Mouse (Mus musculus): ENCODE data around the gene Plppr3.
A peak's percentile ranks its signal among the peaks of the same experiment; 100 is the strongest.

The Plppr3 gene

GRCm38 (mm10) chr10:79852827-79853226 lies 21.6 kb downstream of the Plppr3 start:
- DNase-seq (ENCODE audit: low read depth, low spot score), result no peak

DNA sequence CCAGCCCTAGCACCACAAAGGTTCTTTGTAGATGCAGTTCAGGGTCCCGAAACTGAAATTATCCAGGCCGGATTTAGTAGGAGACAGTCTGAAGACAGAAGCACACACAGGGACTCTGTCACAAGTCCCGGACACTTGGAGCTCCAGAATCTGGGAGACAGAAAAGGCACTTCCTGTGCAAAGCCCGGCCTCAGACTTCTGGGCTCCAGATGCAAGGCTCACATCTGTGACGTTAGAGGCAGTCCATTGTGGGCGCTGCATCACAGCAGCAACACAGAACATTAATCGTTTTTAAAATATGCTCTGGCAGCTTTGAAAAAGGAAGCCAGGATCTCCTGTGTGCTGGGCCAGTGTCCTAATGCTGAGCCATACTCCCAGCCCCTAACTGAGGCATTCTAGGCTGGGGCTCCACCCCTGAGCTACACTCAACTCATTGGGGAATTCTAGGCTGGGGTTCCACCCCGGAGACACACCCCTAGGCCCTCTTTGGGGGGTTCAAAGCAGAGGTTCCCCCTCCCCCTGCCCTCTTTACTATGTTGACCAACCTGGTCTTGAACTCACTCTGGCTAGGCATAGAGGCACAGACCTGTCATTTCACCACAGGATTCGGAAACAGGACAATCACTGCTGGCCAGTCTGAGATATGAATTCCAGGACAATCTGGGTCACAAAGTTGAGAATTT lies 22.2 kb downstream of the Plppr3 start:
- DNase-seq (ENCODE audit: low read depth, low spot score), result peak; percentile 73

DNA sequence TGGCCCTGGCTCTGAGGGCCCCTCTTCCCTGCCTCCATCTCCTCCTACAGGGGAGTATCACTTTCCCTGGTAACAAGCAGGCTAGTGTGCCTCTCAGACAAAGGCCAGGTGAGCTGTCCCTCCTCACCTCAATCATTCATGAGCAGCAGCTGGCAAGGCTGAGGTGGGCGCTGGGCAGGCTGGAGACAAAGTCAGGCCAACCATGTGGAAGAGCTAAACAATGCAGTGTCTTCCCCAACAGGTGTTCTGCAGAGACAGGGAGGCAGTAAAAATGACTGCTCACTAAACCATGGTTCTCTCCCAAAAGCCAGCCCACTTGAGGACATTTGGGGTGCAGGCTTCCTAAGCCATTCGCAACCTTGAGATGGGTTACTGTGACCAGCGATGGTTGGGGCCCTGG lies 22.8 kb downstream of the Plppr3 start:
- no peak for DNase-seq (ENCODE audit: low read depth, low spot score)

- no peak for DNase-seq (ENCODE audit: low read depth, low spot score)
These were observed 24.3 kb downstream of the Plppr3 start for GRCm38 (mm10) chr10:79849941-79850628.

- DNase-seq (ENCODE audit: low read depth, low spot score), result no peak
These were observed 27.9 kb downstream of the Plppr3 start for GRCm38 (mm10) chr10:79846553-79846952.

GRCm38 (mm10) chr10:79843476-79843875 lies 31.0 kb downstream of the Plppr3 start:
- peak; percentile 36 for DNase-seq (ENCODE audit: low read depth, low spot score)

- DNase-seq (ENCODE audit: low read depth, low spot score), result peak; percentile 78
These were observed 32.1 kb downstream of the Plppr3 start for GRCm38 (mm10) chr10:79842322-79842721.

- peak; percentile 89 for DNase-seq (ENCODE audit: low read depth, low spot score)
These were observed 33.5 kb downstream of the Plppr3 start for GRCm38 (mm10) chr10:79840644-79841551.

DNA sequence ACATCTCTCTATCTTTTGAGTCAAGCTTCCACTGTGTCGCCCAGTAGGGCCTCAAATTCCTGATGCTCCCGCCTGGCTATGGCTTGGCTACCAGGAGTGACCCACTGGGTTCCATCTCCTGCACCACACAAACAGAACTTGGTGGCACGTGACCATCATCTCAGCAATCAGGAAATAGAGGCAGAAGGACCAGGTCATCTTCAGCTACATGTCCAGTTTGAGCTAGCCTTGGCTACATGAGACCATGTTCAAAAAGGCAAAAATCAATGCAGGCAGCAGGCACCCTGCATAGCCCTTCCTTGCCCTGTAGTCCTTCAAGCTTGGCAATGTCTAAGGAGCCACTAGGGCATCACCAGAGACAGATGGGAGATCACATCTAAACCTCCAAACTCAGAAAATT lies 34.3 kb downstream of the Plppr3 start:
- no peak for DNase-seq (ENCODE audit: low read depth, low spot score)

DNA sequence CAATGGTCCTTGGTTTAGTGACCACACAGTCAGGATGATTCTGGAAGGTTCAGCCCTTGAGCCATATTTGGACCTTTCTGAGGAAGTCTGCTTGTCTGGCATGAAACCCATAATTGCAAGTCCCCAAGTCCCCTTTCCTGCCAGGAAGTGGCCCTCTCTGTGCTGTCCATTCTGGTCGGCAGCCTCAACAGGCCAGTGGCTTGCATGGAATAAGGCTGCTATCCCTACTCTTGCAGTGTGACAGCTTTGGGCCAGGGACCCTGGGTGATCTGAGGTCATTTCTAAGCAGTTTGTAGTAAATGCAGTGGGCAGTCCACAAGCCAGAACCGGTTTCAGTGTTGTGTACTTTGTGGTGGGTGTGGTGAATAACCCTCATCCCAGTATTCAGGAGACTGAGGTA lies 36.3 kb downstream of the Plppr3 start:
- no peak for DNase-seq (ENCODE audit: low read depth, low spot score)

GRCm38 (mm10) chr10:79836918-79837317 lies 37.5 kb downstream of the Plppr3 start:
- no peak for DNase-seq (ENCODE audit: low read depth, low spot score)

DNA sequence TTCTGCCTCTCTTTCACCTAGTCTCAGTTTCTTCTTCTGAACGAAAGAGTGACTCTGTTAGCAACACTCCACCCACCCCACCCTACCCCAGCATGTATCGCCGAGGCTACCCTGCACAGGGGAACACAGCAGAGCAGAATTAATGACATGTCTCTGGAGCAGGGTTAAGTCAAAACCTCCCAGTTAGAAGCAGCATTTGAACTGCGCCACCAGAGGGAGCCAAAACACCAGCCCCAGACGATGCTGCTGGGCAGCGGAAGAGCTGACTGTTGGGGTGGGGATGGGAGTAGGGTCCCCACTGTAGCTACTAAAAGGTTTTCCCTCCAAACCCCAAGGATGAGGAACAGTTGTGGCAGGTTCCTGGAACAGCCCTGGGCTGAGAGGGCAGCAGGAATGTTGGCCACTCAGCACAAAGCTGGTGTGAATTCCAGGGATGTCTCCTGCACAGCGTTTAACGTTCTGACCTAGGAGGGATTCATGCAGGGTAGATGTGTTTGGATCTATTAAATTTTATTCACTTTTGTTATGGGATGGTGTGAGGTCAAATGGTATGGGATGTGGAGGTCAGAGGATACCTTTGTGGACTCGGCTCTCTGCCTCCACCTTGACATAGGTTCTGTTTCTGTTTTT lies 39.5 kb downstream of the Plppr3 start:
- DNase-seq (ENCODE audit: low read depth, low spot score), result peak; percentile 82

DNA sequence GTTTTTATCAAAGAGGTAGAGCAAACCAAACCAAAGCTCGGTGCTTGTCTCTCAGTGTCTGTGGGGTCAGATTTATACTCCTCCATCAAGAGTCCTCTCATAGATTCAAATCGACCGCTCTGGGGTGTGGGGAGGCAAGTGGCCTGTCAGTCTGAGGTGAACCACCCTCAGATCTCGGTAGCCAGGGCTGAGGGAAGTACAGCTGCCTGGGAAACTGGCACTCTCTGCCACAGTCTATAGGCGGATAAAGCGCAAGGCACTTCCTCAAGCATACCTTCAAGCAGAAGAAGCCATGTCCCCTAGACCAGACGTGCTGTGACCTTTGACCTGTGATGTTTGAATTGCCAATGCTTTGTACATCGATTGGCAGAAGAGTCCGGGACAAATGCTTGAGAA lies 41.6 kb downstream of the Plppr3 start:
- DNase-seq (ENCODE audit: low read depth, low spot score), result no peak

GRCm38 (mm10) chr10:79832026-79832785 lies 42.2 kb downstream of the Plppr3 start:
- no peak for DNase-seq (ENCODE audit: low read depth, low spot score)

DNA sequence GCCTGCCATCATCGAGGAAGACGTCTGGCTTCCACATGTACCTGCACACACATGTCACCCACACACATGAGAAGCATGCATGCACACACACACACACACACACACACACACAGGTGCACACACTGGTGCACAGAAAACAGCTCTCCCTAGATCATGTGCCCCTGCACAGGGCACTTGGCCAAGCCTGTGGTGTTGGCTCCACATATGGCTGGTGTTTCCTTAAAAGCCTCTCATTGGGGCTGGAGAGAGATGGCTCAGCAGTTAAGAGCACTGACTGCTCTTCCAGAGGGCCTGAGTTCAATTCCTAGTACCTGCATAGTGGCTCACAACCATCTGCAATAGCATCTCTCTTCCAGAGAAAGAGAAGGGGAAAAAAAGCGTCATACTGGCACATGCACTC lies 42.9 kb downstream of the Plppr3 start:
- DNase-seq (ENCODE audit: low read depth, low spot score), result peak; percentile 39

DNA sequence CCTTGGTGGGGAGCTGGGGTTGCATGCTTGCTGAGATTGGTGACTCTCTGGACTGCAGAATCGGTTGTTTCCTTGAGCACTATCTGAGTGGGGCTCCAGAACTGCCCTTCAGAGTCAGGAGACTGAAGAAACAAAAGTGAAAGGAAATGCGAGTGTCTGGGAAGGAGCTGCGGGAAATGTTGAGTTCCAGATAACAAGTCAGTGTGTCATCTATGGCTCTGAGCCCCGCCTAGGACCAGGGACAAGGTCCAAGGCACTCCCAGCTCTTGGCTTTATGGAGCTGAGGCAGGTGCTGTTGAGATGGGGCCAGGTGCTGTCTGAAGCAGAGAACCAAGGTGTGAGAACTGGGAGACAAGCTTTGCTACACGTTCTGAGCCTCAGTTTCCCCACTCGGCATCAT lies 50.0 kb downstream of the Plppr3 start:
- peak; percentile 82 for DNase-seq (ENCODE audit: low read depth, low spot score)

GRCm38 (mm10) chr10:79823011-79823410 lies 51.4 kb downstream of the Plppr3 start:
- no peak for DNase-seq (ENCODE audit: low read depth, low spot score)

GRCm38 (mm10) chr10:79822372-79822771 lies 52.1 kb downstream of the Plppr3 start:
- DNase-seq (ENCODE audit: low read depth, low spot score), result no peak

DNA sequence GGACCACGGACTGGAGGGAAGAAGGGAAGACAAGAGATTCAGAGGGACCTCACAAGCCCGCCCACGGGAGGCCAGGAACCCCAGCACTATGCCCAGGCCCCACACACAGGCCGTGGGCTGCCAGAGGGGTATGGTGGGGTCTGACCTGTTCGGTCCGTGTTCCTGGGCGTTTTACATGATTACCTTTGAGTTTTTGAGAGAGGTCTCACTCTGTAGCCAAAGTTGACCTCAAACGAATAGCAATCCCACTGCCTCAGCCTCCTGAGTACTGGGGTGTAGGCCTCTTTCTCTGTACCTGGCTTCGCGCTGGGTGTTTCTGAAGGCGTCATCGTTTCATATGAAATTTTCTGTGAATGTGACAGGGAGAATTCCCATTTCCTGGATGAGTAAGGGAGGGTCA lies 52.7 kb downstream of the Plppr3 start:
- DNase-seq (ENCODE audit: low read depth, low spot score), result no peak

GRCm38 (mm10) chr10:79820782-79821181 lies 53.7 kb downstream of the Plppr3 start, which contains the start of gene Misp:
Misp (plus strand) TSS chr10:79820989.
- no peak for DNase-seq (ENCODE audit: low read depth, low spot score)

GRCm38 (mm10) chr10:79820277-79820676 lies 54.2 kb downstream of the Plppr3 start:
- no peak for DNase-seq (ENCODE audit: low read depth, low spot score)

Measured in 3T3-L1 (cell line).